Mouse (Mus musculus) hindbrain, embryonic 15.5 days (tissue): ENCODE data around the gene Rps6ka1. TPM values are rescaled to one million over a fixed set of nuclear protein-coding genes. Genes with fewer than 3 reads are reported as not detected.
"Not testable (repeated sequence)": the region's sequence is repeated elsewhere in the genome, so short reads cannot be mapped to it uniquely, and the experiment has no call there.

Experiments used
- ATAC-seq: fragments of 200-750 bp; cut with Nextera tagmentation; 2 replicates; pipeline ENCODE4 v1.8.0; 2017; ENCODE audit warnings: low read depth, moderate number of reproducible peaks, moderate TSS enrichment; ENCODE audit not compliant: low FRiP score
- H3K27ac ChIP-seq: fragments of 300-500 bp; sonication (generic); replicated peaks from 2 replicates; pipeline ENCODE4 v1.5.1; 2015; ENCODE audit warnings: mild to moderate bottlenecking, inconsistent platforms
- H3K27me3 ChIP-seq: fragments of 300-500 bp; sonication (generic); 2 replicates; pipeline ENCODE4 v1.6.1; 2015; ENCODE audit warnings: control low read depth, inconsistent platforms
- H3K36me3 ChIP-seq: fragments of 300-500 bp; sonication (generic); 2 replicates; pipeline ENCODE4 v1.6.1; 2015; ENCODE audit warnings: control low read depth, inconsistent platforms
- H3K4me1 ChIP-seq: fragments of 300-500 bp; sonication (generic); replicated peaks from 2 replicates; pipeline ENCODE4 v1.6.1; 2015; ENCODE audit warnings: control low read depth, inconsistent platforms
- H3K4me2 ChIP-seq: fragments of 300-500 bp; sonication (generic); 2 replicates; pipeline ENCODE4 v1.6.1; 2015; ENCODE audit warnings: moderate library complexity, mild to moderate bottlenecking, inconsistent platforms
- H3K4me3 ChIP-seq: fragments of 300-500 bp; sonication (generic); 2 replicates; pipeline ENCODE4 v1.5.1; 2015; ENCODE audit warnings: mild to moderate bottlenecking, inconsistent platforms
- H3K9ac ChIP-seq: fragments of 300-500 bp; sonication (generic); 2 replicates; pipeline ENCODE4 v1.6.1; 2015; ENCODE audit warnings: inconsistent platforms
- H3K9me3 ChIP-seq: fragments of 300-500 bp; sonication (generic); 2 replicates; pipeline ENCODE4 v1.6.1; 2016; ENCODE audit warnings: control low read depth, inconsistent platforms
- WGBS: fragments of 180-500 bp; shearing (Covaris S2); methylation state at CpG from one replicate; pipeline ENCODE4 v1.1.7; 2015; 5-methylcytosine and 5-hydroxymethylcytosine counted together
- polyA plus RNA-seq: library from polyadenylated mRNA; unstranded; fragments of >200 nt; fragmentation: Nextera tagmentation; extraction: Ambion mirVana; gene quantifications from 2 replicates; pipeline ENCODE4 v1.2.1, GENCODE M21; 2015

Gene Rps6ka1
- polyA plus RNA-seq, 1 experiment from 2014 or later, result 25.0 TPM

- no peaks in the 10 kb centered on the region for H3K27me3 ChIP-seq
- no peak overlapping the region for H3K9ac ChIP-seq
- no peak overlapping the region for H3K27ac ChIP-seq
- 95% methylated on average over 9 of the region's 10 CpGs for WGBS
- no peaks in the 10 kb centered on the region for H3K4me1 ChIP-seq
- no peak for ATAC-seq
- no peaks in the 10 kb centered on the region for H3K9me3 ChIP-seq
- peaks cover 3% of the 10 kb centered on the region; the same call in 1 of the 2 replicates for H3K36me3 ChIP-seq
- H3K4me2 ChIP-seq, result no peak overlapping the region
- no peak overlapping the region for H3K4me3 ChIP-seq
These were observed 44.4 kb downstream of the Rps6ka1 start for GRCm38 (mm10) chr4:133842992-133843737.

DNA sequence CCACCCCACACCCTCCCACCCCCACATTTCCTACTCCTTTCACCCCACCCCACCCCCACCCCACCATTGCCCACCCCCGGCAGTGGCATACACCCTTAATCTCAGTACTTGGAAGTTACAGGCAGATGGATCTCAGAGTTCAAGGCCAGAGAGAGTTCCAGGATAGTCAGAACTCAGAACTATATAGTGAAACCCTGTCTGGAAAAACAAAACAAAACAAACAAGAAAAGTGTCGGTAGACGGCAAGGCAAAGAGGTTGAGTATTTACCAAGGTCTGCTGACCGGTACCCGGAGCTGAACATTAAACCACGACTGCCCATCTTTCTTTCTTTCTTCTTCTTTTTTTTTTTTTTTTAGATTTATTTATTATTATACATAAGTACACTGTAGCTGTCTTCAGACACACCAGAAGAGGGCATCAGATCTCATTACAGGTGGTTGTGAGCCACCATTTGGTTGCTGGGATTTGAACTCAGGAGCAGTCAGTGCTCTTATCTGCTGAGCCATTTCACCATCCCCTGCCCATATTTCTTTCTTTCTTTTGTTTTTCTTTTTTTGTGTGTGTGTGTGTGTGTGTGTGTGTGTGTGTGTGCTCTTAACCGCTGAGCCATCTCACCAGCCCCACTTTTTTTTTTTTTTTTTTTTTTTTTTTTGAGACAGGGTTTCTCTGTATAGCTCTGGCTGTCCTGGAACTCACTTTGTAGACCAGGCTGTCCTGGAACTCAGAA is 45.7 kb downstream of the Rps6ka1 start:
- not testable (repeated sequence) for H3K9ac ChIP-seq, H3K27me3 ChIP-seq, H3K4me3 ChIP-seq, H3K9me3 ChIP-seq, H3K4me1 ChIP-seq, H3K4me2 ChIP-seq, H3K36me3 ChIP-seq, H3K27ac ChIP-seq, ATAC-seq
- WGBS, result 98% methylated on average over 7 of the region's 7 CpGs

GRCm38 (mm10) chr4:133841035-133841434 is 46.6 kb downstream of the Rps6ka1 start:
- no peak overlapping the region for H3K4me3 ChIP-seq

GRCm38 (mm10) chr4:133840501-133840900 is 47.1 kb downstream of the Rps6ka1 start:
- Histone ChIP-seq H3K4me2 (no peak overlapping the region), H3K27ac (no peak overlapping the region), H3K4me1 (no peaks in the 10 kb centered on the region), H3K9me3 (no peaks in the 10 kb centered on the region), H3K4me3 (no peak overlapping the region), H3K9ac (no peak overlapping the region), H3K27me3 (no peaks in the 10 kb centered on the region), H3K36me3 (no peaks in the 10 kb centered on the region)
- ATAC-seq, result no peak
- 96% methylated on average over 7 of the region's 7 CpGs for WGBS

More at GRCm38 (mm10) chr4:133841035-133841434, 46.6 kb downstream of the Rps6ka1 start:
- no peaks in the 10 kb centered on the region for H3K36me3 ChIP-seq
- H3K4me2 ChIP-seq, result no peak overlapping the region
- no peaks in the 10 kb centered on the region for H3K27me3 ChIP-seq
- no peaks in the 10 kb centered on the region for H3K4me1 ChIP-seq
- H3K27ac ChIP-seq, result no peak overlapping the region
- 48% methylated on average over 9 of the region's 9 CpGs for WGBS
- H3K9ac ChIP-seq, result no peak overlapping the region
- no peak for ATAC-seq
- H3K9me3 ChIP-seq, result no peaks in the 10 kb centered on the region

- H3K9me3 ChIP-seq, result no peaks in the 10 kb centered on the region
- H3K36me3 ChIP-seq, result no peaks in the 10 kb centered on the region
- no peaks in the 10 kb centered on the region for H3K27me3 ChIP-seq
- no peak overlapping the region for H3K4me3 ChIP-seq
- no peaks in the 10 kb centered on the region for H3K4me1 ChIP-seq
- no peak for ATAC-seq
- no peak overlapping the region for H3K4me2 ChIP-seq
- no peak overlapping the region for H3K9ac ChIP-seq
- no peak overlapping the region for H3K27ac ChIP-seq
- WGBS, result 70% methylated on average over 4 of the region's 4 CpGs
These were observed 48.2 kb downstream of the Rps6ka1 start for GRCm38 (mm10) chr4:133839385-133839826.

- Histone ChIP-seq H3K9me3 (no peaks in the 10 kb centered on the region), H3K4me1 (no peaks in the 10 kb centered on the region), H3K4me2 (no peak overlapping the region), H3K36me3 (no peaks in the 10 kb centered on the region), H3K27ac (no peak overlapping the region), H3K27me3 (no peaks in the 10 kb centered on the region), H3K9ac (no peak overlapping the region), H3K4me3 (no peak overlapping the region)
- no peak for ATAC-seq
- WGBS, result 57% methylated on average over 10 of the region's 10 CpGs
These were observed 51.0 kb downstream of the Rps6ka1 start for GRCm38 (mm10) chr4:133836575-133836974.

- Histone ChIP-seq H3K4me3 (no peak overlapping the region), H3K9me3 (no peaks in the 10 kb centered on the region), H3K36me3 (no peaks in the 10 kb centered on the region), H3K4me2 (no peak overlapping the region), H3K9ac (no peak overlapping the region), H3K4me1 (no peaks in the 10 kb centered on the region), H3K27me3 (no peaks in the 10 kb centered on the region), H3K27ac (no peak overlapping the region)
- ATAC-seq, result no peak
- 95% methylated on average over 5 of the region's 5 CpGs for WGBS
These were observed 52.4 kb downstream of the Rps6ka1 start for GRCm38 (mm10) chr4:133835211-133835610.

DNA sequence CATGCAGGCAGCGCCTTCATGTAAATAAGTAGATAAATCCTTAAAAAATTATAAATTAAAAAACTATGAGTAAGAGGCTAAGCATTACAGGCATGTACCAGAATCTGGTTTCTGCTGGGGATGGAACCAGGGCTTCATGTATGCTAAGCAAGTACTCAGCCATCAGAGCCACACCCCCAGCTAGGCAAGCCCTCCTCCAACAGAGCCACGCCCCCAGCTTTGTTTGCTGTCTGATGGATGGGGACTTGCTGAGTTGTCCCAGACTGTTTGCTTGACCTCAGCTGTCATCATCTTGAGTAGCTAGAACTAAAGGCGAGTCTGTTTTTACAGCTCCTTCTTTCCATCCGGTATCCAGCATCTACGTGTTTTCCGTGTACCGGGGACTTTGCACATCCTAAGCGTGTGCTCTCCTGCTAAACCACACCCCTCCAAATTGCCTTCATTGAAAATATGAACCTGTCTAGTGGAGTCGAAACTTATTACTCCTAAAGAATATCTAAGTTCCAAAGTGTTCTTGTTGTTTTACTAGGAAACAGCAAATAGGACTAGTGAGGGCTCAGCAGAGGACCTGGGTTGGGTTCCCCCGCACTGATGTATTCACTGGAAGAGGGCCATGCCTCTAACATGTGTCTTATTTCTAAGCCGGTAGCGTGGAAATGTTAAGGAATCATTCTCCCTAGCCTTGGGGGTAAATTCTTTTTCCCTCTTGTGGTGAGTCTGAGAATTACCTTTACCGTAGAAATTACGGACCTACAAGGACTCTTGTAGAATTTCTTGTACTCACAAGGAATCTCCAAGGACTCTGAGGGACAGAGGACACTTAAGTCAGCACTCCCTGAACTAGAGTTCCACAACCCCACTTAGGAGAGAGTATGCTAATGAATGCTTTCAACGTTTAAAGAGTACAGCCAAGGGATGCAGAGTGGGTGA is 54.4 kb downstream of the Rps6ka1 start:
- Histone ChIP-seq H3K4me3 (no peak overlapping the region), H3K36me3 (no peaks in the 10 kb centered on the region), H3K27me3 (no peaks in the 10 kb centered on the region), H3K9ac (no peak overlapping the region), H3K4me2 (no peak overlapping the region), H3K4me1 (peaks cover 5% of the 10 kb centered on the region; the same call in 1 of the 2 replicates), H3K27ac (no peak overlapping the region), H3K9me3 (no peaks in the 10 kb centered on the region)
- no peak for ATAC-seq
- WGBS, result 64% methylated on average over 15 of the region's 15 CpGs

DNA sequence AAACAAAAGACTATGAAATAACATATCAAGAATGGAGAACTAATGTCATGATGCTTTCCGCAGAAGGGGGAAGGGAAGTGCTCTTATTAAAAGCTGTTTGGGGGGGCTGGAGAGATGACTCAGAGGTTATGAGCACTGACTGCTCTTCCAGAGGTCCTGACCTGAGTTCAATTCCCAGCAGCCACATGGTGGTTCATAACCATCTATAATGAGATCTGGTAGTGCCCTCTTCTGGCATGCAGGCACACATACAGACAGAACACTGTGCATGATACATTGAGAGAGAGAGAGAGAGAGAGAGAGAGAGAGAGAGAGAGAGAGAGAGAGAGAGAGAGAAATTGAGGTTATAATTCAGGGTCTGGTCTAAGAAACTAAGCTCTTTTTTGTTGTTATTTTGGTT is 57.1 kb downstream of the Rps6ka1 start:
- H3K27me3 ChIP-seq, result no peaks in the 10 kb centered on the region
- no peaks in the 10 kb centered on the region for H3K36me3 ChIP-seq
- no peak overlapping the region for H3K4me2 ChIP-seq
- no peak overlapping the region for H3K4me3 ChIP-seq
- WGBS, result 100% methylated on average over 1 of the region's 1 CpGs
- H3K4me1 ChIP-seq, result peaks cover 5% of the 10 kb centered on the region; the same call in 1 of the 2 replicates
- no peak overlapping the region for H3K9ac ChIP-seq
- ATAC-seq, result no peak
- no peak overlapping the region for H3K27ac ChIP-seq
- H3K9me3 ChIP-seq, result no peaks in the 10 kb centered on the region

GRCm38 (mm10) chr4:133829281-133830070 is 58.1 kb downstream of the Rps6ka1 start:
- H3K4me1 ChIP-seq, result peaks cover 5% of the 10 kb centered on the region; the same call in 1 of the 2 replicates
- H3K27me3 ChIP-seq, result no peaks in the 10 kb centered on the region
- no peak for ATAC-seq
- H3K36me3 ChIP-seq, result no peaks in the 10 kb centered on the region
- peak overlapping the region; percentile 28; the same call in 1 of the 2 replicates for H3K4me2 ChIP-seq
- no peak overlapping the region for H3K27ac ChIP-seq
- no peak overlapping the region for H3K9ac ChIP-seq
- no peak overlapping the region for H3K4me3 ChIP-seq
- 4% methylated on average over 10 of the region's 10 CpGs for WGBS
- no peaks in the 10 kb centered on the region for H3K9me3 ChIP-seq
